Mouse (Mus musculus) olfactory bulb, adult 2 months (tissue): ENCODE measurements around the gene Ccl6.

Experiments
- CTCF ChIP-seq: fragments of 200-500 bp; IDR thresholded peaks from 2 replicates; pipeline ENCODE4 v1.5.1; 2012; ENCODE audit warnings: low read depth, mild to moderate bottlenecking, low read length, moderate library complexity; ENCODE audit not compliant: insufficient read depth
- POLR2A ChIP-seq: fragments of 200-500 bp; IDR thresholded peaks from 2 replicates; pipeline ENCODE4 v1.6.1; 2012; ENCODE audit warnings: mild to moderate bottlenecking, low read depth, low read length, moderate library complexity; ENCODE audit not compliant: insufficient read depth

DNA sequence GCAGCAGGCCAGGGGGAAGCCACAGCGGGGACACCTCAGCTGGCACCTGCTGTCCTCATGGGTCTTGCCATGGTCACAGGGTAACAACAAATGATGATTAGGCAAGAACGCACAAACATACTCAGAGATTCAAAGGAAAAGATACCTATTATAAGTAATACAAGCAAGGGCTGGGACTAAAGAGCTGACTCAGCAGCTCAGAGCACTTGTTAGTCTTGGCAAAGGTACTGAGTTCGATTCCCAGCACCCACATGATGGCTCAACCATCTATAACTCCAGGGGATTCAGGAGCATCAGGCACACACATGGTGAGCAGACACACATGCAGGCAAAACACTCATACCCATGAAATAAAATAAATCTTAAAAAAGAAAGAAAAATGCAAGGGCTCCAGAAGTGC lies 51.5 kb downstream of the Ccl6 start:
- no peak for TF ChIP-seq CTCF
- no peak for TF ChIP-seq POLR2A
